Mouse (Mus musculus): ENCODE measurements at regions not wholly inside any gene's neighbourhood (a gene's known extent, or its start where the extent isn't known, plus 50 kb on each side); places are given as distances from the start of the nearest gene placed in this dataset.
A peak's percentile ranks its signal among the peaks of the same experiment; 100 is the strongest.

GRCm38 (mm10) chr1:119290165-119290916, 131.7 kb downstream of the Inhbb start:
- TF ChIP-seq POLR2A (IDR thresholded peaks at IDR 0.05; ENCODE audit: extremely low read depth, insufficient read depth, low read length) (no peak), CTCF (IDR thresholded peaks at IDR 0.05; ENCODE audit: low read depth, low read length) (0 out of 2 replicates have a peak, but pooled peaks have one; percentile 19)
